Mouse (Mus musculus): Measurements from ENCODE around the gene Stk36. TPM values are rescaled to one million over a fixed set of nuclear protein-coding genes. Genes with fewer than 3 reads are reported as not detected.
A peak's percentile ranks its signal among the peaks of the same experiment; 100 is the strongest.

Stk36 gene
- total RNA-seq, 2 experiments from 2014 or later, result 2.9 to 4.2 TPM

DNA sequence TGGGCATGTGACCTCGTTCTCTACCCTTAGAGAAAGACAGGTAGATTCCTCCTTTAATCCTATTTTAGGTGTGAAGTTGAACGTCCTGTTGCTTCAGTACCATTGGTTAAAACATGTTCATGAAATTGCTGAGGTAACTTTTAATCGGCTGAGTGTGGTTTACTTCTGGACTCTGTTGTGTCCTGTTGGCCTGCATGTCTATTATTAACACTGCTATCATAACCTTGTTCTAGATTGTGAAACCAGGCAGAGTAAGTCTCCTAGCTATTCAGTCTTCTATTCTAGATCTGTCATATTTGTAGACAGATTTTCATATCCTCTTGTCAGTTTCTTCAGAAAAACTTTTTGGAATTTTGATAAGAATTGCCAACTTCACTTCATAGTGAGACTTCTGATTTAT is 67.1 kb downstream of the Stk36 start:
- DNase-seq, result no peak

DNA sequence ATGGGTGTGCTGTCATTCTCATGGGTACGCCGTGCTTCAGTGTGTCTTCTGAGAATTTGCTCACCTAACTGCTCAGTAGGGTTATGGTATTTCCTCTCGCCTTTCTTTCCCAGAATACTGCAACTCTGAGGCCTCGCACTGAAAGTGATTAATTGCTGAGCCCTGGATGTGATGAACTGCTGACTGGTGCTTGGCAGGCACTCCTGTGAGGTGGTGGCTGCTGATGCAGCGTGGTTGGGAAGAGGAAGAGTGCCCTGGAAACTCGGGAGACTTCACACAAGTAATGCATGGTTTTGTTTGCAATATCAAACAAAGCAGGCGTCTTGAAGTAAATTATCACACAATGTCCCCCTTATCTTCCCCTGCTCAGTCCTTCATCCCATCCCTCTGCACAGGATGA is 71.5 kb downstream of the Stk36 start:
- DNase-seq, result peak in 1 of 2 experiments; percentile 21

DNA sequence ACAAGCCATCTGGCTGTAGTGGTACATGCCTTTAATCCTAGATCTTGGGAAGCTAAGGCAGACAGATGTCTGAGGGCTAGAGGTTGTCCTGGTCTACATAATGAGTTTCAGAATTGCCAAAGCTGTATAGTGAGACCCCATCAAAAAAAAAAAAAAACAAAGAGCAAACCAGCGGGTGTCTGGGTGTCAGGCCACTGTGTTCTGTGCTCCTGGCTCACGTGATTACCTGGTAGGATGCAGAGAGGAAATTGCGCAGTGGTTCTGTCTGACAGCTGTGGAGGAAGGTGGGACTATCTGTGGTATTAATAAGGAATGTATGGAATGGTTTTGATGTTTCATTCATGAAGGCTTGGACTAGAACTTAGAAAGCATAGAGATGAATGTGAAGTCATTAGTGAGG is 75.6 kb downstream of the Stk36 start:
- DNase-seq, result no peak

GRCm38 (mm10) chr1:74677843-74678242 is 76.6 kb downstream of the Stk36 start:
- no peak for DNase-seq

Small RNAs within 50 kb of the gene (microRNA-seq; reads per million reads assigned to microRNA genes)
- gene Gm25035, result not detected

Other genes starting within 250 kb of the Stk36 start
- under 1 TPM; 0.23 to 0.26 TPM for gene Catip, start 239.3 kb upstream of the Stk36 start, total RNA-seq (2021)
- gene Slc11a1, start 226.2 kb upstream of the Stk36 start, total RNA-seq (2021), result 10 to 100 TPM in 1 of 2 experiments, 1 to 10 TPM in 1; 7.9 to 13.1 TPM
- 100 to 1,000 TPM; 128 to 176 TPM for gene Ctdsp1, start 209.9 kb upstream of the Stk36 start, total RNA-seq (2021)
- gene Vil1, start 192.1 kb upstream of the Stk36 start, total RNA-seq (2021), result 1 to 10 TPM; 1.3 to 1.5 TPM
- 10 to 100 TPM; 27.5 to 30.5 TPM for gene Cnot9, start 95.4 kb upstream of the Stk36 start, total RNA-seq (2021)
- gene Plcd4, start 58.6 kb upstream of the Stk36 start, total RNA-seq (2021), result under 1 TPM; 0.43 to 0.53 TPM
- gene Usp37, start 57.2 kb upstream of the Stk36 start, total RNA-seq (2021), result 10 to 100 TPM; 19.7 to 23.9 TPM
- 10 to 100 TPM; 12.6 to 18.3 TPM for gene Zfp142, start 13.2 kb upstream of the Stk36 start, total RNA-seq (2021)
- gene Bcs1l, start 13.2 kb upstream of the Stk36 start, total RNA-seq (2021), result 10 to 100 TPM; 29.2 to 29.3 TPM
- 10 to 100 TPM; 40.6 to 55.3 TPM for gene Rnf25, start within 50 bp of the Stk36 start, total RNA-seq (2021)
- gene Ttll4, start 60.3 kb downstream of the Stk36 start, total RNA-seq (2021), result 10 to 100 TPM; 18.3 to 21.8 TPM
- gene Cyp27a1, start 112.1 kb downstream of the Stk36 start, total RNA-seq (2021), result 10 to 100 TPM; 11.4 to 14.9 TPM
- gene Prkag3, start 147.8 kb downstream of the Stk36 start, total RNA-seq (2021), result under 1 TPM in 1 of 2 experiments, not detected in 1; 0.23 TPM
- 1 to 10 TPM; 3.9 to 4.3 TPM for gene Wnt6, start 170.4 kb downstream of the Stk36 start, total RNA-seq (2021)
- gene Wnt10a, start 190.1 kb downstream of the Stk36 start, total RNA-seq (2021), result under 1 TPM; 0.36 to 0.43 TPM

Measured in adrenal gland, postnatal 36 days (tissue).